Mouse (Mus musculus): Measurements from ENCODE around the gene Ncapd3.

DNA sequence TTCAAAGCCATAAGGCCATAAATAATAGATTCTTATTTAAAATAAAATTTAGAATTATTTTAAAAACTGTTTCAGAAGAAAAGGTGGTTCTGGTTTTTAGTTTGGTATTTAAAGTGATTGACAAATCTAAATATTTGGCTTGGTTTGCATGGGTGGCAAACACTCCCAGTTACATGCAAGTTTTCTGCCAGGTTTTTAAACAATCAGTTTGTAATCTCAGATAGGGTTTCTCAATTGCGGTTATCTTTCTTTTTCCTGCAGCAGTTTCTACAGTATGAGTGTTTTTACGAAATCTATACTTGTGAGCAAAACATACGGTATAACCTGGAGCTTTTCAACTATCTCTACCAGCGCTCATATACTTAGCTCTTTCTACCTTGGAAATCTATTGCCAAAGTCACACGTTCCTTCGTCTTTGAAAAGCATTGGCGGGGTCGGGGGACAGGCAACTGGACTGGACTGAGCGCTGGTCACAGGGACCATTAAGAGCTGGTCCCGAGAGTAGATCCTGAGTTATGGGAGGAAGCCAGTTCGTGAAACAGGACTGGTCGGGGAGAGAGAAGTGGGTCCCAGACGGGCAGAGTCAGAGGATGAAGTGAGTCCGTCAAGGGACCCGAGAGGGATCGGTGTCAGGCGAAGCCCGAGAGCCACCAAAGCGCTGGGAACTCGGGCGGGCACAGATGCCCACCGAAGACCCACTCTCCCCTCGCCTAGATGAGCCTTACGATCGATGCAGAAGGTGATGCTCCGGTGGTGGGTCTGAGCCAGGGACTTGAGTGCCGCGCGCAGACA lies 31.1 kb upstream of the Ncapd3 start:
- TF ChIP-seq NRF1 (IDR thresholded peaks at IDR 0.05; ENCODE audit: low read depth, low read length) = peak; percentile 6; the same call in 1 of the 2 replicates
- no peak for TF ChIP-seq CTCF (conservative IDR thresholded peaks at IDR 0.05 in 1 of 2, IDR thresholded peaks at IDR 0.05 in 1 of 2; ENCODE audit: low read depth in 2 of 2, low read length in 2 of 2)
- TF ChIP-seq ETS1 (conservative IDR thresholded peaks at IDR 0.05; ENCODE audit: low read depth, low read length) = no peak
- no peak for TF ChIP-seq USF1 (IDR thresholded peaks at IDR 0.05; ENCODE audit: low read depth, low read length)
- no peak for TF ChIP-seq POLR2A (IDR thresholded peaks at IDR 0.05; ENCODE audit: low read depth, low read length)
- no peak for TF ChIP-seq EP300 (IDR thresholded peaks at IDR 0.05; ENCODE audit: low read length)
- TF ChIP-seq CHD2 (IDR thresholded peaks at IDR 0.05; ENCODE audit: low read length) = no peak
- TF ChIP-seq PAX5 (IDR thresholded peaks at IDR 0.05; ENCODE audit: low read length) = no peak
- TF ChIP-seq MAFK (IDR thresholded peaks at IDR 0.05; ENCODE audit: insufficient replicate concordance, low read length) = no peak
- 0 out of 2 replicates have a peak, but pooled peaks have one; percentile 2 for TF ChIP-seq MEF2A (IDR thresholded peaks at IDR 0.05; ENCODE audit: borderline replicate concordance, low read depth, low read length)
- TF ChIP-seq TBP (conservative IDR thresholded peaks at IDR 0.05; ENCODE audit: low read depth, low read length) = no peak
- no peak for TF ChIP-seq RAD21 (IDR thresholded peaks at IDR 0.05; ENCODE audit: low read depth, low read length)
